Mouse (Mus musculus) c-Kit-positive CD71-negative TER-119-negative erythroid progenitor cells, embryonic 14.5 days (primary cell): ENCODE data around the gene Synpo2.

Experiments used
- DNase-seq: peaks from one replicate; pipeline ENCODE4 v3.0.0-alpha.2; 2013; ENCODE audit warnings: low read depth

The Synpo2 gene

GRCm38 (mm10) chr3:123235921-123236320 lies at the start of gene Synpo2:
TSS of gene Synpo2 (minus strand) at chr3:123236149.
- DNase-seq = no peak

GRCm38 (mm10) chr3:123285649-123286048 lies 49.7 kb upstream of the Synpo2 start:
- no peak for DNase-seq

DNA sequence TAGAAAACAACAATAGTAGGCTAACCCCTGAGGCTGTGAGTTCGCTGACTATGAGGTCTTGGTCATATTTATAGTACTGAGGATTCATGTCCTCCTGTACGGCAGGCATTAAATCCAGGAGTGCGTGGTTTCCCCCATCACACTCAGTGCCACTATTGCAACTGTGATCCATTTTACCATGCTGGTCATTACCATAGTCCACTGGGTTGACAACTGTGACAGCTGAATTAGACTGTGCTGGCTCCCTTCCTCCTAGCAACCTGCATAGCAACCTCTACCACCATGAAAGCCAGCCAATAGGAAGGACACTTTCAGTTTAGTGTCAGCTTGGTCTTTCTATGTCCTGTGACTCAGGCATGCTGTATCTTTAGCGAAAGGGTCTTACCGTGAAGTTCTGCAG lies 48.3 kb upstream of the Synpo2 start:
- no peak for DNase-seq

DNA sequence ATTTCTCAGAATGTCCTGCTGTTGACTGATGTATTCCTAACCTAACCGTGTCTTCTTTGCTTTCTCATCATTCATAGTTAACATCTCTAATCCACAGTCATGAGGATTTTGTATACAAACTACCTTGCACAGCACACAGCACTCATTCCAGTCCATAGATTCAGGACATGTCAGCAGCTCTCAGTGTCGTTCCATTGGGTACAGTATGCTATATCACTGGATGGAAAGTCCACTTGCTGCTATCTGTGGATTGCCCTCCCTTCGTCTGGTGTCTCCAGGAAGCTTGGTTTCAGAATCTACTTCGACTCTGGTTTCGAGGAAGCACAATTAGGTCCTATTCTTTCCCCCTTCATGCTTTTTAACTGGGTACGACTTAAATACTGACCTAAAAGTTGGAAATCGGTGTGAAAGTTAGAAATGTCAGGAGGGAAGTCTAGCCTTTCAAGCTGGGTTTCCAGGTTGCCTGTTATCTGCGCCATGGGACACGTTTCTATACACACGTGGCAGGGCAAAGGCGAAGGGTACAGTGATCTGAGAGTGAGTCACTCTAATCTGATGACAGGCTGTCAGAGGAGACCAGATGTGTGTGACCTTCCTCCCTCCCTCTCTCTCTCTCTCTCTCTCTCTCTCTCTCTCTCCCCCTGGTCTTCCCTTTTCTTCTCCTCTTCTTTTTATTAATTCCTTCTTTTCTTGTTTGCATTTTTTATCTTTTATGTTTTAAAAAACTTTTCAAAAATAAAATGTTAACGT lies 47.1 kb upstream of the Synpo2 start:
- DNase-seq = no peak

- DNase-seq = no peak
Observed at GRCm38 (mm10) chr3:123267741-123268201, 31.8 kb upstream of the Synpo2 start.

- peak; percentile 64 for DNase-seq
Observed at GRCm38 (mm10) chr3:123266753-123267651, 31.1 kb upstream of the Synpo2 start, which contains the start of gene Sec24d. TSS of gene Sec24d (plus strand) at chr3:123267455.

GRCm38 (mm10) chr3:123264706-123265105 lies 28.8 kb upstream of the Synpo2 start:
- no peak for DNase-seq

DNA sequence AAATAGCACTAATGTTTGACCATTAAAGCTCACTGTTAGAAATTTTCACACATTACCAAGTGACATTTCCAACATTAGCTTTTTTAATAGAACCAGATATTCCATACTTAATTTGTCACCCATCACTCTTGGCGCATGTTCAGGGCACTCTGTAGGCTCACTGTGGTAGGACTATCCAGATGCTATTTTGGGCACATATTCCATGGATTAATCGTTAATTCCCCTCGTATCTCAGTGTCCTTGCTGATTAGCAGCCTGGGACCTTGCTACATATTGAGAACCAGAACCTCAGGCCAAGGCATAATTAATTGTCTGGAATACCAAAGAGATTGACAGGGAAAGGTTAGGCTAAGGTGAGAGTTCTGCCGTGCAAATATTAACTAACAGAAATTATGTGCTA lies 22.8 kb upstream of the Synpo2 start:
- no peak for DNase-seq

DNA sequence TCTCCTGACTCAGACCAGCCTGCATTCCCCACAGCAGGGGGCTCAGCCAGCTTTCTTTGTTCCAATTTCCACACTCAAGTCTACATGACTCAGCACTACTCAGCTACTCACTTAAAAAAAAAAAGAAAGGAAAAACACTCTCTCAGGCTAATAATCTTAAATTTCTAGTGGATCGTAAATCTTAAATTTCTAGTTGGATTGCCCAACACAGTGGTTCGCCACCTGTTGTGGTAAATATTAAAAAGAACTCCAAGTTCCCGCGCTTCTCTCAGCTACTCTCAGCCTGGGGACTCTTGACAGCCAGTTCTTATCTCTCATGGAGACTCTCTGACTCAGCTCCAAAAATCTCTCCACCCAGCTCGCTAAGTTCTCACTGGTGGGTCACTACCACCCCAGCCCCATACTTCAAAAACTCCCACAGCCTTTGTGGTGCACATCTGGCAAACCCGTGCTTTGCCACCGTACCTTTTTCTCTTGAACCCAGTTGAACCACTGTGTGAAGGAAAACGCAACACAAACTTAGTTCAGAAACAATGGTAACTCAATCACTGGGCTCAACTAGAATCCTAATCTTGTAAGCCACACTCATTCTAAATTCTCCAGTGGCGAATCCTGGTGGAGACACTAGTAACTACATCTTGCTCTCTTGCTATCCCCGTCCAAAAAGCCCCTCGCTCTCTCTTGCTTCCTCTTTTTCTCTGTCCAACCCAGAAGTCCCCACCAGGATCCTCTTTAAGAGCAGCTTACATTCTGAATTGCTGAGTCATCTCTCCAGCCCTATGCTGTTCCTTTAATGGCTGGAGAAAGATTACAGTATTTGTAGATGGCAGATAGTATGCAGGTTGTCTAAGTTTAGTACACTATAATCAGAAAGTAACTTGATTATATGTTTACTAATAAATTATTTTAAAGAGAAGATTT lies 20.5 kb upstream of the Synpo2 start:
- peak; percentile 60 for DNase-seq

GRCm38 (mm10) chr3:123245646-123246045 lies 9.7 kb upstream of the Synpo2 start:
- DNase-seq = no peak

DNA sequence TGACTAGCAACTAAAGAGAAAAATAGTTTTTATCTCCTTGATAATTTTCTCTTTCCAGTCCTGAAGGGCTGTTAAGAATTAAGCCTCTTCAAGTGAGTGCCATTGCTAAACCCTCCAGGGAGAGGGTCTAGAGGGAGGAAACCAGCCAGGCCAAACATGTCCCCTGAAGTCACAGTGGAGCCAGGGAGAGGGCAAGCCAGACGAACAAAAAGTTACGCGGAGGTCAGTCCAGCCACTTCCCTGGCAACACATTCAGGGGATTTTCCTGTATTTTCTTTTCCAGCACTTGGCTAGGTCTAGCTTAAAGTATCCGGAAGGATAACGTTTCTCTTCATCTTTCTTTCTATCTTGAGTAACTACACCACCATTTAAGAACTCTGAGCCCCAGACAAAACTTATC lies 8.4 kb upstream of the Synpo2 start:
- DNase-seq = no peak

- no peak for DNase-seq
Observed at GRCm38 (mm10) chr3:123237446-123237845, 1.5 kb upstream of the Synpo2 start.

GRCm38 (mm10) chr3:123237039-123237438 lies 1.1 kb upstream of the Synpo2 start:
- DNase-seq = no peak

DNA sequence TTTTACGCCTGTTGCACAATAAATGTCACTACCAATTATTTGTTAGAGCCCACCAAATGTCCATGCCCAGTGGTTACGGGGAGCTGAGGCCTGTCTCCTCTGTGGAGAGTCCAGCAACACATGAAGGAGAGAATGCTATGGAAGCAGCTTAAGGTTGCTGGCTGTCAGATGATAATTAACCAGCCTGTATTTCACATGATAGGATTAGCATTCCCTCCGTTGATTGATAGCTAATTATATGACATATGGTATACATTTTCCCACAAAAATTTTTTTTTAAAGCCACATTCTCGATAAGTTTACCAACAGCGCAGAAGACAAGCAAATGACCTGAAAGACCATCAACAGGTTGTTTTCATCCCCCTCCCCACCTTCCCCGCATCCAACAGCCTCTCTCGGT lies 454 bp downstream of the Synpo2 start:
- no peak for DNase-seq

GRCm38 (mm10) chr3:123234191-123234836 lies 1.6 kb downstream of the Synpo2 start:
- no peak for DNase-seq

DNA sequence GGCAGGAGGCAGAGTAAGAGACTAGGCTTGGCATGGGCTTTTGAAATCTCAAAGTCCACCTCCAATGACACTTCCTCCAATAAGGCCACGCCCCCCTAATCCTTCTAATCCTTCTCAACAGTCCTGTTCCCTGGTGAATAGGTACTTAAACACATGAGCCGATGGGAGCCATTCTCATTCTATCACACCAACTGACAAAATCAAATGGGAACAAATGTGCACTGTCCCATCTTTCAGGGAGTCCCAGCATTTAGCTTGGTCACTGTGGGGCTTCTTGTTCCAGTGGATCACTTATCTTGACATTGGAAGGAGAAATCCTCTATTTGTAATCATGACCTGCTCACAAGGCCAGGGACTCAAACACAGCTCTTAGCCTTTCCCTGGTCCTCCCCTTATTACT lies 4.3 kb downstream of the Synpo2 start:
- DNase-seq = no peak

DNA sequence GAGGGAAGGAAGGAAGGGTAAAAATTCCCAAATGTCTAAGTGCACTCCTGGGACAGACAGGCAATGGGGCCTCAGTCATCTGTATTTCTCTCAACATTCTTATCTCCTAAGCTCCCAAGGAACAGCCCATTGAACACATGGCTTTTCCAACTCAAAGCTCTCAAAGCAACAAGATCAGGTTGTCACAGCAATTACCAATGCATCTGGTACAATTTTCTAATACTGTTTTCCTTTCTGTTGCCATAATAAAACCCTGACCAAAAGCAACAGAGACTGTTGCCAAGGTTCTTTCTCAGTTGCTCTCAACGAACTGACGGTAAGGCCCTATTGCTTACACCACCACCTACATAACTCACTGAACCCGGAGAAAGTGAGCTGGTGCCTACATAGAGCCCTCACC lies 8.7 kb downstream of the Synpo2 start:
- no peak for DNase-seq

DNA sequence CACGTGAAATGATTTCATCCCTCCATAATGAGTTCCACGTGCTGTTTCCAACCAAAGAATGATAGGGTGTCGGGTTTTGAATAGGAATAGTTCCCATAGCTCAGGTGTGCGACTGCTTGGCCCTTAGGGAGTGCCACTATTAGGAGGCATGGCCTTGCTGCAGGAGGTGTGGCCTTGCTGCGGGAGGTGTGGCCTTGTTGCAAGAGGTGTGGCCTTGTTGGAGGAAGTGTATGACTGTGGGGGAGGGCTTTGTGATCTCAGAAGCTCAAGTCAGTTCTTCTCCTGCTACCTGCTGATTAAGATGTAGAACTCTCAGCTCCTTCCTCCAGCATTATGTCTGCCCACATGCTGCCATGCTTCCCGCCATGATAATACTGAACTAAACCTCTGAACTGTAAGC lies 17.3 kb downstream of the Synpo2 start:
- no peak for DNase-seq

DNA sequence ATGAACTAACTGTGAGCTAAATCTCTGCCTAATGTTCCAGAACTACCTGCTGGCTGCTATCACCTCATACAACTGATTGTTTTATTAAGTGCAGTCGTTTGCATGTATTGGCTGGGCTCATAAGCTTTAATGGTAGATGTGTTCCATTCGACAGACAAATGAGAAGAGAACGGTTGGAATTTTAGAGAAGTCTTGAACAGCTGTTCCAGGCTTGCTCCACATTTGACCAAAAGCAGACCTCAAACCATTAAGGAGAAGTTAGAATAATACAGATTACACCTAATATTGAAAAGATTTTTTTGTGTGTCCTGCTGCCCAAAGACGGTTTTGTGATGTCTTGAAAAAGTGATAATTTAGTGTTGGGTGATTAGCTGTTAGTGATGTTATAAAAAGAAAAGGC lies 27.1 kb downstream of the Synpo2 start:
- no peak for DNase-seq

- DNase-seq = no peak
Observed at GRCm38 (mm10) chr3:123207386-123207785, 28.6 kb downstream of the Synpo2 start.

- no peak for DNase-seq
Observed at GRCm38 (mm10) chr3:123205485-123205884, 30.5 kb downstream of the Synpo2 start.
